Mouse (Mus musculus): ENCODE data around the gene Tmc3. TPM values are rescaled to one million over a fixed set of nuclear protein-coding genes. Genes with fewer than 3 reads are reported as not detected.

Gene Tmc3
- polyA plus RNA-seq, 1 experiment, result 1.0 TPM

- H3K4me1 ChIP-seq (ENCODE audit: control insufficient read depth, insufficient read depth, low read length), result peaks cover 14% of the 10 kb centered on the region; the same call in 1 of the 2 replicates
- H3K4me3 ChIP-seq (ENCODE audit: insufficient read depth, low read depth, low read length), result no peak overlapping the region
- TF ChIP-seq POLR2A (IDR thresholded peaks at IDR 0.05; ENCODE audit: low read depth, low read length), result no peak
- TF ChIP-seq CTCF (conservative IDR thresholded peaks at IDR 0.05; ENCODE audit: insufficient read depth, insufficient read length, low read depth, low read length), result no peak
- H3K27ac ChIP-seq (ENCODE audit: insufficient read depth, low read depth, low read length), result no peak overlapping the region
- no peaks in the 10 kb centered on the region for H3K36me3 ChIP-seq (ENCODE audit: control insufficient read depth, insufficient read depth, low read length)
- WGBS, result 94% methylated on average over 3 of the region's 3 CpGs
- DNase-seq, result no peak
- H3K27me3 ChIP-seq (replicated peaks; ENCODE audit: control insufficient read depth, insufficient read depth, low read length), result no peaks in the 10 kb centered on the region
Observed at GRCm38 (mm10) chr7:83615272-83615671, 30.5 kb downstream of the Tmc3 start.

- DNase-seq, result no peak
- TF ChIP-seq CTCF (conservative IDR thresholded peaks at IDR 0.05; ENCODE audit: insufficient read depth, insufficient read length, low read depth, low read length) (peak; percentile 16; the same call in 1 of the 2 replicates), POLR2A (IDR thresholded peaks at IDR 0.05; ENCODE audit: low read depth, low read length) (no peak)
- Histone ChIP-seq H3K4me3 (ENCODE audit: insufficient read depth, low read depth, low read length) (no peak overlapping the region), H3K27me3 (replicated peaks; ENCODE audit: control insufficient read depth, insufficient read depth, low read length) (no peaks in the 10 kb centered on the region), H3K36me3 (ENCODE audit: control insufficient read depth, insufficient read depth, low read length) (no peaks in the 10 kb centered on the region), H3K4me1 (ENCODE audit: control insufficient read depth, insufficient read depth, low read length) (peaks cover 14% of the 10 kb centered on the region; the same call in 1 of the 2 replicates), H3K27ac (ENCODE audit: insufficient read depth, low read depth, low read length) (no peak overlapping the region)
- 88% methylated on average over 8 of the region's 8 CpGs for WGBS
Observed at GRCm38 (mm10) chr7:83615815-83616214, 31.1 kb downstream of the Tmc3 start.

- H3K27me3 ChIP-seq (replicated peaks; ENCODE audit: control insufficient read depth, insufficient read depth, low read length), result no peaks in the 10 kb centered on the region
- peak; percentile 20 for DNase-seq
- no peaks in the 10 kb centered on the region for H3K36me3 ChIP-seq (ENCODE audit: control insufficient read depth, insufficient read depth, low read length)
- TF ChIP-seq CTCF (conservative IDR thresholded peaks at IDR 0.05; ENCODE audit: insufficient read depth, insufficient read length, low read depth, low read length) (no peak), POLR2A (IDR thresholded peaks at IDR 0.05; ENCODE audit: low read depth, low read length) (no peak)
- no peak overlapping the region for H3K4me3 ChIP-seq (ENCODE audit: insufficient read depth, low read depth, low read length)
- 77% methylated on average over 3 of the region's 3 CpGs for WGBS
- H3K27ac ChIP-seq (ENCODE audit: insufficient read depth, low read depth, low read length), result no peak overlapping the region
- H3K4me1 ChIP-seq (ENCODE audit: control insufficient read depth, insufficient read depth, low read length), result peaks cover 14% of the 10 kb centered on the region; the same call in 1 of the 2 replicates
Observed at GRCm38 (mm10) chr7:83616268-83616667, 31.5 kb downstream of the Tmc3 start.

- TF ChIP-seq POLR2A (IDR thresholded peaks at IDR 0.05; ENCODE audit: low read depth, low read length) (no peak), CTCF (conservative IDR thresholded peaks at IDR 0.05; ENCODE audit: insufficient read depth, insufficient read length, low read depth, low read length) (no peak; the same call in 1 of the 2 replicates)
- WGBS, result 48% methylated on average over 1 of the region's 1 CpGs
- Histone ChIP-seq H3K4me3 (ENCODE audit: insufficient read depth, low read depth, low read length) (no peak overlapping the region), H3K4me1 (ENCODE audit: control insufficient read depth, insufficient read depth, low read length) (peaks cover 9% of the 10 kb centered on the region; the same call in 1 of the 2 replicates), H3K36me3 (ENCODE audit: control insufficient read depth, insufficient read depth, low read length) (no peaks in the 10 kb centered on the region), H3K27ac (ENCODE audit: insufficient read depth, low read depth, low read length) (peak overlapping the region; percentile 20; the same call in 1 of the 2 replicates), H3K27me3 (replicated peaks; ENCODE audit: control insufficient read depth, insufficient read depth, low read length) (no peaks in the 10 kb centered on the region)
- DNase-seq, result peak; percentile 83
Observed at GRCm38 (mm10) chr7:83618709-83619108, 34.0 kb downstream of the Tmc3 start.

- Histone ChIP-seq H3K4me1 (ENCODE audit: control insufficient read depth, insufficient read depth, low read length) (peaks cover 6% of the 10 kb centered on the region; the same call in 1 of the 2 replicates), H3K36me3 (ENCODE audit: control insufficient read depth, insufficient read depth, low read length) (no peaks in the 10 kb centered on the region), H3K27ac (ENCODE audit: insufficient read depth, low read depth, low read length) (no peak overlapping the region), H3K4me3 (ENCODE audit: insufficient read depth, low read depth, low read length) (no peak overlapping the region), H3K27me3 (replicated peaks; ENCODE audit: control insufficient read depth, insufficient read depth, low read length) (no peaks in the 10 kb centered on the region)
- WGBS, result 86% methylated on average over 6 of the region's 6 CpGs
- DNase-seq, result no peak
- TF ChIP-seq POLR2A (IDR thresholded peaks at IDR 0.05; ENCODE audit: low read depth, low read length) (no peak), CTCF (conservative IDR thresholded peaks at IDR 0.05; ENCODE audit: insufficient read depth, insufficient read length, low read depth, low read length) (no peak)
Observed at GRCm38 (mm10) chr7:83622582-83622981, 37.9 kb downstream of the Tmc3 start.

- WGBS, result 80% methylated on average over 1 of the region's 1 CpGs
- H3K36me3 ChIP-seq (ENCODE audit: control insufficient read depth, insufficient read depth, low read length), result no peaks in the 10 kb centered on the region
- DNase-seq, result no peak
Observed at GRCm38 (mm10) chr7:83624065-83624464, 39.3 kb downstream of the Tmc3 start.

GRCm38 (mm10) chr7:83626557-83627257 lies 42.0 kb downstream of the Tmc3 start:
- 78% methylated on average over 8 of the region's 8 CpGs for WGBS
- no peak overlapping the region for H3K4me3 ChIP-seq (ENCODE audit: insufficient read depth, low read depth, low read length)
- no peak for DNase-seq

More at GRCm38 (mm10) chr7:83624065-83624464, 39.3 kb downstream of the Tmc3 start:
- Histone ChIP-seq H3K4me1 (ENCODE audit: control insufficient read depth, insufficient read depth, low read length) (no peaks in the 10 kb centered on the region), H3K27me3 (replicated peaks; ENCODE audit: control insufficient read depth, insufficient read depth, low read length) (no peaks in the 10 kb centered on the region), H3K4me3 (ENCODE audit: insufficient read depth, low read depth, low read length) (no peak overlapping the region), H3K27ac (ENCODE audit: insufficient read depth, low read depth, low read length) (no peak overlapping the region)
- TF ChIP-seq CTCF (conservative IDR thresholded peaks at IDR 0.05; ENCODE audit: insufficient read depth, insufficient read length, low read depth, low read length), result no peak
- TF ChIP-seq POLR2A (IDR thresholded peaks at IDR 0.05; ENCODE audit: low read depth, low read length), result no peak

More at GRCm38 (mm10) chr7:83626557-83627257, 42.0 kb downstream of the Tmc3 start:
- no peaks in the 10 kb centered on the region; the same call in 1 of the 2 replicates for H3K4me1 ChIP-seq (ENCODE audit: control insufficient read depth, insufficient read depth, low read length)
- H3K36me3 ChIP-seq (ENCODE audit: control insufficient read depth, insufficient read depth, low read length), result no peaks in the 10 kb centered on the region
- no peak overlapping the region for H3K27ac ChIP-seq (ENCODE audit: insufficient read depth, low read depth, low read length)
- no peaks in the 10 kb centered on the region for H3K27me3 ChIP-seq (replicated peaks; ENCODE audit: control insufficient read depth, insufficient read depth, low read length)
- TF ChIP-seq POLR2A (IDR thresholded peaks at IDR 0.05; ENCODE audit: low read depth, low read length) (no peak), CTCF (conservative IDR thresholded peaks at IDR 0.05; ENCODE audit: insufficient read depth, insufficient read length, low read depth, low read length) (no peak)

Data from kidney, adult 2 months (tissue).